ENCODE assay signal across 9 mouse cellular contexts in the genomic region with DNA sequence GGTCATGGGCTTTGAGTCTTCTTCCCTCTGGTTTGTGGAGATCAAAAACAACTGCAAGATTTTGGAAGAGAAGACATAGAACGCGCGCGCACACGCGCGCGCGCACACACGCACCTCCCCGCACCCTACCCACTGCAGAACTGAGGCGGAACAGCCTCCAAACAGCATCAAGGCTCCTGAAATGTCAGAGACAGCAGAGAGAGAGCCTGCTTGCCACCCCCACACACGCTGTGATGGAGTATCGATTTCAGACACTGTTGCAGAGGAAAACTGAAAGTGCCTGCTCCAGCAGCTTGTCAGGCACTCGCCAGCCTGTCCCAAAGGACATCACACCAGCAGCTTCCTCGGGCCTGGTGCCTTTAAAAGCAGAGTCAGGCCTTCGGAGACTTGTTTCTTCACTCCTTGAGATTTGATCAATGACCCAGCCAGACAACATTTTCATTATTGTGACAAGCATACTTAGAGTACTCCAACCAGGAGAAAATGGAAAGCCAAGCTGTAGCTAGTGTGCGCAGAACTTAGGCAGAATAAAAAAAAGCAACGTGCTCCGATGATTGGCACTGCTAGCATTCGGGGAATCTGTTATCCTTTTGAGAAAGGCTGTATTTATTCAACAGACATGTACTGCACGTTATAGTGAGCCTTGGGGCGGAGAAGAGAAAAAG.
A peak's percentile ranks its signal among the peaks of the same experiment; 100 is the strongest.
DNase-seq lines count a peak whose midpoint lies in the region; ATAC-seq and TF ChIP-seq lines count a peak whose summit lies in the region.
"Had no signal": no experiment of that assay in that cellular context is flagged by ENCODE, and none has a peak within 500 bp of the region (broad histone marks: within the 10 kb centered on the region; RNA-seq: fewer than 3 reads in every experiment).

No protein-coding gene starts in this region.

- no peak for TF ChIP-seq CTCF in lung, postnatal 0 days (IDR thresholded peaks at IDR 0.05)
- TF ChIP-seq CTCF in stomach, postnatal 0 days (IDR thresholded peaks at IDR 0.05; ENCODE audit: low read depth), result no peak

- H3K27me3 ChIP-seq in lung, postnatal 0 days (replicated peaks; ENCODE audit: insufficient read depth, low read length), result no peaks in the 10 kb centered on the region
- H3K27me3 ChIP-seq in stomach, postnatal 0 days (ENCODE audit: control insufficient read depth, insufficient read depth, low read length), result no peaks in the 10 kb centered on the region

- no peaks in the 10 kb centered on the region for H3K4me1 ChIP-seq in lung, postnatal 0 days (ENCODE audit: insufficient read depth, low read depth, low read length)
- H3K4me1 ChIP-seq in stomach, postnatal 0 days (replicated peaks; ENCODE audit: control insufficient read depth, insufficient read depth), result peaks cover 4% of the 10 kb centered on the region; the same call in 1 of the 2 replicates

- H3K9ac ChIP-seq in lung, postnatal 0 days (replicated peaks; ENCODE audit: low read depth), result no peak overlapping the region
- no peak overlapping the region for H3K9ac ChIP-seq in stomach, postnatal 0 days (ENCODE audit: low read length)

- ATAC-seq in lung, postnatal 0 days, result no peak
- ATAC-seq in frontal cortex, adult (ENCODE audit: low TSS enrichment), result peak; percentile 92
- ATAC-seq in stomach, postnatal 0 days (ENCODE audit: low FRiP score, low TSS enrichment), result no peak

- no peak for TF ChIP-seq EP300 in lung, postnatal 0 days (IDR thresholded peaks at IDR 0.05)
- no peak for TF ChIP-seq EP300 in stomach, postnatal 0 days (optimal IDR thresholded peaks at IDR 0.05)

- no peaks in the 10 kb centered on the region for H3K9me3 ChIP-seq in lung, postnatal 0 days (ENCODE audit: low read length)
- H3K9me3 ChIP-seq in stomach, postnatal 0 days (ENCODE audit: control insufficient read depth, low read length), result no peaks in the 10 kb centered on the region

- peak overlapping the region; percentile 25; the same call in 1 of the 2 replicates for H3K4me2 ChIP-seq in lung, postnatal 0 days (replicated peaks; ENCODE audit: low read depth, low read length)
- H3K4me2 ChIP-seq in stomach, postnatal 0 days (replicated peaks; ENCODE audit: low read depth), result peak overlapping the region; percentile 27

- no peak for DNase-seq in lung, postnatal 0 days (ENCODE audit: low spot score)
- no peak for DNase-seq in lung, postnatal 14 days
- DNase-seq in left cerebral cortex, postnatal 14 days (ENCODE audit: low spot score in 2 of 2), result peak; percentile 39
- no peak for DNase-seq in stomach, postnatal 0 days (ENCODE audit: low spot score)
- no peak for DNase-seq in cerebellum, adult 9-10 months
- DNase-seq in heart, adult 9 months (ENCODE audit: low spot score in 2 of 2), result no peak
- DNase-seq: adrenal gland, adult 2 months; heart, postnatal 14 days had no signal

- H3K27ac ChIP-seq in lung, postnatal 0 days (ENCODE audit: low read length), result no peak overlapping the region
- peak overlapping the region; percentile 61 for H3K27ac ChIP-seq in stomach, postnatal 0 days (replicated peaks)

- no peak overlapping the region for H3K4me3 ChIP-seq in lung, postnatal 0 days (ENCODE audit: low read depth, low read length)
- no peak overlapping the region; the same call in 1 of the 2 replicates for H3K4me3 ChIP-seq in stomach, postnatal 0 days (ENCODE audit: low read depth, low read length)

- H3K36me3 ChIP-seq in lung, postnatal 0 days (ENCODE audit: insufficient read depth, low read length), result no peaks in the 10 kb centered on the region
- H3K36me3 ChIP-seq in stomach, postnatal 0 days (ENCODE audit: control insufficient read depth, insufficient read depth, low read length), result no peaks in the 10 kb centered on the region

- 61% methylated on average over 23 of the region's 23 CpGs for WGBS in lung, postnatal 0 days
- WGBS in stomach, postnatal 0 days, result 52% methylated on average over 23 of the region's 23 CpGs

- intact Hi-C loops in left cerebral cortex, postnatal 14 days (cut with DNase I), result no loop called here

Comparison
In these comparisons a context has a peak if more than half of its experiments do, and no peak if none do; other contexts are left out.
1. DNase-seq: peak in left cerebral cortex, postnatal 14 days (2 of 2); none in lung, postnatal 0 days (single experiment), lung, postnatal 14 days (single experiment), stomach, postnatal 0 days (single experiment), cerebellum, adult 9-10 months (single experiment) and heart, adult 9 months (0 of 2).